Mouse (Mus musculus) natural killer cell, adult 2 months (primary cell): ENCODE results near the gene Fxyd2.

Experiments used
- DNase-seq, 2 experiments: peaks; one replicate each; pipeline ENCODE4 v3.0.0; 2022; ENCODE audit warnings: low spot score in 2 of 2

The Fxyd2 gene

DNA sequence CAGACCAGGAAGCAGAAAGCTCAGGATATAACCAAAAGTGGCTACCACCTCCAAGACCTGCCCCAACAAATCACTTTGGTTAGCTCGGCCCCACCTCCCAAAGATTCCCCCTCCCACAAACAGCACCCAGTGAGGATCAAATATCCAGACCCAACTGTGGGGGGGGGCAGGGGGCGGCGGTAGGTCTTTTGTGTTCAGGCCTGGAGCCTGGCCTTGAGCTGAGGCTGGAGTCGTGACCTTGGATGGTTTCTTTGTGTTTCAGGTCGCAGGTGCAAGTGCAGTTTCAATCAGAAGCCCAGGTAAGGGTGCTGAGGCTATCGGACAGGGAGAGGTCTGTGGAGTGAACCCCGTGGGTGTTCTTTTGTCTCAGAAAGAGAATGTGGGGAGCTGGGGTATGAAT is 8.2 kb upstream of the Fxyd2 start:
- no peak for DNase-seq

DNA sequence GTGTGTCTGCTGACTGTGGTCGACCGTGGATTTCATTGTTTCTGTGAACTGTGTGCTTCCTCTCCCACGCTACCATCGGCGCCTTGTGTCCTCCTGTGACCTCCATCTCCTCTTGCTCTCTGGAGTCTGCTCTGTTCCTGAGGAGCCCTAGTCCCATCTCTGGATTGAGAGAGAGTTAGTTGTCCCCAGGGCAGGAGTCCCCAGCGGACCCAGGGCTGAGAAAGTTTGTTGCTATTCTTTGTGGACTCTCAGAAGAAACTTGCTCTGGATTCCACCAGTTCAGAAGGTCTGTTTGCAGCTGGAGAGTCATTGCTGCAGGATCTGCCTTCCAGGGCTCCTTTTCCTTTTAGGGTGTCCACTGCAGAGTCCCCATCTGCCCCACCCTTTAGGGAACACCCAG is 4.3 kb upstream of the Fxyd2 start:
- no peak for DNase-seq

DNA sequence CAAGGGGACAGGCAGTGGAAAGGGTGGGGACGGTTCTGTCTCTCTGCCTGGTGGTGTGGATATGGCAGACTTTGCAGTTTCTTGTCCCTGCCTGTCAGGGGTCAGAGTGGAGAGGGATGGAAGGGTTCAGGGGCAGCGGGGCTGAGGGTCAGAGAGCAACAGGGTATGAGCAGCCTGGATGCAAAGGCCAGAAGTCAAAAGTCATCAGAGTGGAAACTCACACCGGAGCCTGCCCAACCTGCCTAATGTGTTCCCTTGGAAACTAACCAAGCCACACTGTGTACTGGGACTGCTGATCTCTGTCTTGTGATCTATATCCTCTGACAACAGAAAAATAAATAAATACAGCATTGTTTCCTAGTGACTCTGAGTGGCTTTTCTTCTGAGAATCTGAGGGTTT is 3.7 kb upstream of the Fxyd2 start:
- DNase-seq: no peak

DNA sequence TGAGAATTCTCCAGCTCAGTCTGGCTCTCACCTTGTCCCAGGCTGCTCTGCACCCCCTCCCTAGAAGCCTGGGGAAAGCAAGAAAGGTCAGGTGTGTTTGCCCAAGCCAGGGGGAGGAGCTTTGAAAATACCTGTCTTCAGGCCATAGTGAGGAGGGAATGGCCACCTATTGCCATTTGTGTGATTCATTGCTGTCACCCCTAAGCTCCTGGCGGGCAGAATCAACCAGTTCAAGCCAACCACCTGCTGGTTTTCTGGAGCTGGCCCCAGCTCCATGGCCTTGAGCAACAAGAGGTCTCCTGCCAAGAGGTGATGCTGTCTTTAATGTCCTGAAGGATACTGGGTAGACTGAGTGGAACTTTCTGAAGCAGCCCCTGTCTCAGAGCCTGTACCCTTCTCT is 1.1 kb upstream of the Fxyd2 start:
- no peak for DNase-seq

DNA sequence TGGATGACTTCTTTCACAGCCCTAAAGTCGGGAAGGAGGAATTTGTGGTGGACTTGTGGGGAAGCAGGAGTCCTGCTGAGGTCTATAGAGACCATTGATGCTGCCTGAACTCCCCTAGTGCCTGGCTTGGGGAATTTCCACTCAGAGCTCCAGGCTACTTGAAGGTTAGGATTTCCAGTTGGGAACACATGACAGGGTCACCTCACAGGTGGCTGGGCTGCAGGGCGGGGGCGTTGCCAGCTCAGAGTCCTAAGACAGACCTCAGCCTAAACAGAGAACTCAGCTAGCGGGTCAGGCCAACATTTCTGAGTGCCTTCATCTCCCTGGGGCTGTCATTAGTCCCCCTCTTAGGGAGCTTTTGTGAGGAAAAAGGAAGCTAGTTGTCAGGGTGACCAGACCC is 2.4 kb downstream of the Fxyd2 start:
- DNase-seq: no peak

DNA sequence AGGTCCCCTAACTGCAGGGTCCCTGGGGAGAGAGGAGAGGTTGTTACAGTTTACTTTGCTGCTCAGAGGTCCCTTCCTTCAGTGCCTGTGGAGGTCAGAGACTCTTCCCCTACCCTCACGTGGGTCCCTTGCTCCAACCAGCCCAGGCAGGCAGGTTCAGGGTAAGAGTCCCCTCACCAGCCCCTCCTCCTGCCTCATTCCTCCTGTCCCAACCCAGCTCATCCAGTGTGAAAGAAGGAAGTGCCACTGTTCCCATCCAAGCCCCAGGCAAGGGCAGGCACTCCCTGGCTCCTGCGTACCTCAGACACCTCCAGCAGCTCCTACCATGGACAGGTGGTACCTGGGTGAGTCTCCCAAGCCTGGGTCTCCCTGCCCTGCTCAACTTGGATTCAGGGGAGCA is 3.5 kb downstream of the Fxyd2 start:
- no peak for DNase-seq

DNA sequence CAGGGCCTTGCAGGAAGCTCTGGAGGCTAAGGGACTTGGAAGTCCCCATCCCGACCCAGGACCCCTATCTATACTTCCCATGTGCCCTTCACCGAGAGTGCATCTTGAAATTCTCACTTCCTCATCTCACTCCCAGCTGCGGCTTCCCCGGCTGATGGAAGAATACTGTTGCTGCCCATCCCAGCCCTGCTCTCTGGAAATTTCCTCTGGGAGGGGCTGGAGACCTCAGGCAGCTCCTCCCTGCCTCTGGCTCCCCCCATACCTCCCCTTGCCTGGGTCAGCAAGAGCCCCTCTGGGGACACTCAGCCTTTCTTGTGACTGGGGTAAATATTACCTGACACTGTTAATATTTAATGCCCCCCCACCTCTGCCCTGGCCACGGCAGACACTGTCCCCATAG is 6.2 kb downstream of the Fxyd2 start:
- no peak for DNase-seq

DNA sequence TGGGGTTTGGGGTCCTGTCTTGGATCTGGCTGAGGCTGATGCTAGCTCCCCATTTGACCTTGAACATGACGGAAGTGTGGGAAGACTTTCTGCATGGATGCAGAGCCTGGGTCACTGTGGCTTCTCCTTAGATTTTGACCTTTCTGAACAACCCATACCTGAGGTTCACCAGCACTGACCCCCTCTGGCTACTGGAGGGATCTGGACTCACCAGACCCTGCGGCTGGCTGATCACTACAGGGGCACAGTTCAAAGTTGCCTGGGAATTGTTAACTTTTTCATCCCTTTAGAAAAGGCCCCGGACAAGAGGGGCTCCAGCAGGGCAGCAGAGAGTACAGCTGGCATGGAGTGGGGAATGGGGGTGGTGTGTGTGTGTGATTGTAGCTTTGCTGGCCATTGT is 7.3 kb downstream of the Fxyd2 start:
- DNase-seq: no peak

DNA sequence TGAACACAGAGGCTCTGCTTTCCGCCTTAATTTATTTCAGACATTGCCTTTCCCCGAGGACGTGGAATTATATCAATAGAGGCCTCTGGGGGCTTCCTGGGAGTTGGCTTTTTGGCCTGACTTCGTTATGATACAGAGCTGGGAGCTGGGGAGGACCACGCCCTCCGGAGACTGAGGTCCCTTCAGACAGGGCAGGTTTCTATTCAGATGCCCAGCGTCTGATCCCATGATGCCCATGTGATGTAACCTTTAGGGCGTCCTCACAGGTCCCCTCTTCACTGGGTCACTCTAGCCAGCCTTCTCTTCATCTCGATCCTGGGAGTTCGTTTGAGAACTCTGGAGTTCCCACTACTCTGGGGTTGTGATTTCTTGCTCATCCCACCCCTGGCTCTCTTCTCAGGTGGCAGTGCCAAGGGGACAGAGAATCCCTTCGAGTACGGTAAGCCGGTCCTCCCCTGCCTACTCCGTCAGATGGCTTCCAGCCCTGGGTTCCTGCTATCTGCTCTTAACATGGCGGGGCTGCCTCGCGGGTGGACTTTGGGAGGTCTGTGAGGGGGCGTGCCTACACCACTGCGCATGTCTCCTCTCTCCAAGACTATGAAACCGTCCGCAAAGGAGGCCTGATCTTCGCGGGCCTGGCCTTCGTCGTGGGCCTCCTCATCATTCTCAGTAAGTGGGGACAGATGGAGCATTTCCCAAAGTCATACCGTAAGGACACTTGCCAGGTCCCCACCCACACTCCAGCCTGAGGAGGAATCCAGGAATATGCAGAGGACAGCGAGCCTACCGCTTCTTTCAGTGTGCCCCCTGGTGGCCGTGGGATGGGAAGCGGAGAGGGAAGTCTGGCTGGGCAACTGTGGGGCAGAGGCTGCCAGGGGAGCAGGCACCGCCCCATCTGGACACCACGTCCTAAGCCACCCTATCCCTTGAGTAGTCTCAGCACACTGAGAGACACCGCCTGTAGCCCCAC is 8.5 kb downstream of the Fxyd2 start:
- peak; percentile 34 to 45 for DNase-seq

DNA sequence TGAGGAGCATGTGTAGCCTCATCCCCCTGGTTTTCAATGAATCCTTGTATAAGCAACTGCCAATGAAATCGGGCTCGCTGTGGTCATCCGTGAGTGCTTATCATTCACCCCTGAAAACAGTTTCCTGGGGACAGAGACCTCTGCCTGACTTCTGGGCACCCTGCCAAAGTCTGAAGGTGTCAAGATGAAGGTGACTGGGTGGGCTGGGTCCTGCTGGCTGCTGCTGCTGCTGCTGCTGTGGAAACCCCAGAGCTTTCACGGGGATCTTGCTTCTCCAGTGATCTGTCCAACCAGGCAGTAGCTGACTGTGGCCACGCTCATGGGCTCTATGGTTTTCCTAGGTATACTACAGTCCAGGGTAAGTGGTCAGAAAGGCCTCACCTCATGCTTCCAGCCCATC is 10.7 kb downstream of the Fxyd2 start:
- no peak for DNase-seq

DNA sequence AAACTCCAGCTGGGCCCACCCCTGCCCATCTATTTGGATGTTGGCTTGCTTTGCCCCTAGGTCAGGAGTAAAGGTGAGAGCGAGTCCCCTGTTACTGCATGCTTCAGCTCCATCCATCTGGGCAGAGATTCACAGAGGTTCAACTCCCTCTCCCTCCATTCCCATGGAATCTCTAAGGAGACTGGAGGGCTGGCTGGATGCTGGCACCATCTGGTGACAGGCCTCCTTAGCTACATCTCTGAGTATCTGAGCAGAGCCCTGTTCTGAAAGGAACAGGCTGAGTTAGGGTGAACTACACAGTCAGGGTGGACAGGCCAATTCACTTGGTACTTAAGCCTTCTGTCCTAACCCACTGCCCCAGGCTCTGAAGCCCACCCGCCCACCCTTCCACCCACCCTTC is 11.1 kb downstream of the Fxyd2 start:
- no peak for DNase-seq

DNA sequence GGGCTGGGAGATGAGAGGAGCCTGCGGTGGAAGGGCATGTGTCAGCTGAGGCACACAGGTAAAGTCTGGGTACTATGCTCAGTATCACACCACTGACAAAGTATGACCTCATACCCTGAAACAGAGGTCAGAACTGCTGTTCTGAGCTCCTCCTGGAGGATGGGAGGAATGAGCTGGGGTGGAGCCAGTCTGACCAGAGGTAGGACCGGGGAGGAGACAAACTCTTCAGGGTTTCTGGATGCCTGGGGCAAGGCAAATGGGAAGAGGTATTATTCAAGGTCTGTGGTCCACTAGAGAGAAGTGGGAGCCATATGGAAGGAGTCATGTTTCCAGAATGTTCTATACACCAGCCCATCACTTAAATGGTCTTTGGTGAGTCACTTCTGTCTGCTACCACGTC is 11.6 kb downstream of the Fxyd2 start:
- no peak for DNase-seq

DNA sequence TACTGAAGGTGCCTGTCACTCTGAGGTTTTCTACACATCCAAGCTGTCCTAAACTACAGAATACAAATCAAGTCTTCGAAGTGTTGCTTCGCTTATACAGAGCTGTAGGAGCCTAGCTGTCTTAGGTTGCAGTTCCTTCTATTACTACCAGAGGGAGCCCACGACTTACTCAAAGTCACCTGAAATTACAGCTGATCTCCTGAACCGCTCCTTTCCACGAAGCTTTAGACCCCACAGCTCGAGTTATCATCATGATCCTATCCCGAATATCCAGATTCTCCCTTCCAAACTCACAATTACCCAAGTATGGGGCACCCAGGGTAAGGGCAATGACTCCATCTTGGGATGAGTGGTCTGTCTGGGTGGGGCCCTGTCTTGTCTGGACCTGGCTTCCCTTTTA is 12.3 kb downstream of the Fxyd2 start:
- DNase-seq: peak; percentile 29 to 30

DNA sequence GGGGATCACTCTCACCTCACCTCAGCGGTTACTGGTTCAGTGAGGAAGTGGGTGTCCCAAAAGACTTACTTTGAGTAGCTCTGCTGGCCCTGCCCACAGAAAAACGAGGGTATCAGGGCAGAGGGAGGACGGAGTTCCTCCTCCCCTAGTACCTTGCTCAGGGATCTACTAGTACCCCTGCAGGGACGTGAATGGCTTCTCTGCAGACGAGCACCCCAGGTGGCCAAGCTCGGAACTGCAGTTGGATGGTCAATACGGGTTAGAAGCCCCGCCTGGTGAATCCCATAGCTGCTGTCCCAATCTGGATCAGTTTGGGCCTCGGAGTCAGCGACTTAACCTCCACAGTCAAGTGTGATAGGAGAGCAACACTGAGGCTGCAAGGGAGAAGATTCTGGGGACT is 12.8 kb downstream of the Fxyd2 start:
- peak; percentile 78 to 88 for DNase-seq

DNA sequence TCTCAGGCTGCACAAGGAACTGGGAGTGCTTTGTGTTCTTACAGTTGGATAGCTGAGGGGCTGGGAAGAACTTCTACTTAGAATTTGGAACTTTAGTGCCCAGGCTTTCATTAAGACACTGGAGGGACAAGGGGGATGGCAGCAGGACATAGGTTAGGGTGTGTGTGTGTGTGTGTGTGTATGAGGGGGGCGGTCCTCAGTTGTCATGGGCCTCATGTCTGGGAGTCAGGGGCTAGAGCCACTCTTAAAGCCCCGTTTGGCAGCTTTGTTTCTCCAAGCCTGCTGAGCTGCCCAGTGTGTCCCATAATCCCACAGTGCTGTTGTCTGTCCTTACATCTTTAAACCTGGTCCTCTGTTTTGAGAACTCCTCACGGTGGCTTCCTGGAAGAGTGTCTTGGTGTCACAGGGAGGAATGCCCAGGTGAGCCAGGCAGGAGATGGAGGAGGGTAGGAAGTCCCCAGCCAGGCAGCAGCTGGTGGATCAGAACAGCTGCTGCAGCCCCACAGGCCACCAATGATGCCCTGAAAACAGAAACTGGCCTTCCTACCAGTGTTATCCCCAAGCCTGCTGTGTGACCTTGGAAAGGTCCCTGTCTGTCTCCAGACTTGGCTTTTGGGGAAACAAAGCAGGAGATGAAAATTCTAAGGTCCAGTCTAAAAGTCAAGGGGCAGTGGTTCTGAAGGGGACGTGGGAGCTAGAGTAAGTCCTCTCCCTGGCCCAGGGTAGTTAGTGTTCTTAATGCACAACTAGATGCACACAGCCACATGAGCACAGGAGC is 13.4 kb downstream of the Fxyd2 start:
- no peak for DNase-seq

DNA sequence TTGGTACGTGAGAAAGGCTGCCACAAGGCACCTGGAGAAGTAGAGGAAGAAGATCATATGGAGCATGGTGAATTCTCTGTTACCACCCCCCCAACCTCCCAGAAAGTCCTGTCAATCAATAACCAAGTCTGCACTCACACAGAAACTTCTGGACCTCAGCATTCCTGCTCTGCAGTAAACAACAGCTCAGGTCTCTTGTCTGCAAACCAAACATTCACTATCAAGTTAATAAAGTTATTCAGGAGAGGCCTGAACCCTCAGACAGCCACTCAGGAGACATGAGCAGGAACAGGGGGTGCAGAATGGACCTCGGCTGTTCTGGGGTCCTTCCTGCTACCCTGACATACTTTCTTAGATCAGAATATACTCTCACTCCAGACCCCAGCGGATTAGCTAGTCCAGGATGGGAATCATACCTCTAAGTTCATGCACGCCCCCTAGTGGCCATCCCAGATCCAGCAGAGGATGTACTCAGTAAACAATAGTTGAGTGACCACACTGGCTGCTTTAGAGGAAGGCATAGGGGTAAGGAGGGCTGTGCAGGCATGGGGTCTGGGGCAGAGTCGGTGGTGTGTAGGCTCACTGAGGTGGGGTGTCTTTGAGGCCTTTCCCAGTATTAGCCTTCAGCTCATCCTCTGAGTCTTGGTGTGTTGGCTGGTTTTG is 14.1 kb downstream of the Fxyd2 start:
- DNase-seq: peak in 1 of 2 experiments; percentile 28

DNA sequence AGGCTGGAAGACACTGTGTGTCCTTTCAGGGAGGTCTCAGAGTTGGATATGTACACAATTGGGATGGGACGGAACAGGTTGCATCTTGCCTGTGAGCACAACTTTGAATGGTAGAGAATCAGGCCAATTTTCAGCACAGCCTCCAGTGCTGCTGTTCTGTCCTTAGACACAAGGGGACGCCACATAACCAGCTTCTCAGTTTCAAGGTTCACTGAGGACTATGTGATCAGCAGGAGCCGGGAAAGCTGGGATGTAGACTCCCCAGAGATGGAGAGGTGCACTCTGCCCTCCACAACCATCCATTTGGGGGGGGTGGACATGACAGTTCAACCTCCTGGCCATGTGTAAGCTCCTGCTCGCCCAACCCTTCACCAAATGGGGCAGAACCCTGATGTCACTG is 16.4 kb downstream of the Fxyd2 start:
- DNase-seq: peak; percentile 13 to 41

DNA sequence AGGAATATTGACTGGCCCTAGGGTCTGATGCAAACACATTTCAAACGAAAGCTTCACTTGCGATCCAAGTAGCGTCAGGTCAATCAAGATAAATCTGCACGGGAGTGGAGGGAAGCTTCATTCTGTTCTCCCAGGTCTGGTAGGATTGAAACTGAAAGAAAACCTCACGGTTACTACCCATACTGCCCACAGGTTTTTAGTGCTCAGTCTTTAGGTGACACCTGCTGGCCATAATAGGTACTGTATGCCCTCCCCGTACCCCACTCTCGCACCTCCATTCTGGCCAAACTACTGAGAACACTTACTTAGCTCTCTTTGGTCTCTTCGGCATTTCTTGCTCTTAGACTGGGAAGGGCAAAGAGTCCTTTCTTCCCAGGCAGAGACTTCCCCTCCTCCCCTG is 17.8 kb downstream of the Fxyd2 start:
- peak; percentile 61 to 75 for DNase-seq

DNA sequence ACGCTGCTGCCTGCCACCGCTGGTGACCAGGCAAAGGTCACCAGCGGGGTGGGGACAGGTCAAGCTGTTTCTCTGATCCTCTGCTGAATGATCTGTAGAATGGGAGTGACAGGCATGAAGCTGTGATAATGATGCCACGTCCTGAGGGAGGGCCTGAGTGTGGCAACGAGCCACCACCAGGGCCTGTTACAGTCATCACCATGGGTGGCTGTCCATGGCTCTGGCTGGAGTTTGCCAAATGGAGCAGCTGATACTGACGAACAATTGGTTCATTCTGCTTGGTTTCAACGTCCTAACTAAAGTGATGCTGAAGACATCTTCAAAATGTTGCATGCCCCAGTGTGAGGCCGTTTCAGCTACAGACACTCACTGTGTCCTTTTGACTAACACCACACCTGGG is 18.8 kb downstream of the Fxyd2 start:
- no peak for DNase-seq

DNA sequence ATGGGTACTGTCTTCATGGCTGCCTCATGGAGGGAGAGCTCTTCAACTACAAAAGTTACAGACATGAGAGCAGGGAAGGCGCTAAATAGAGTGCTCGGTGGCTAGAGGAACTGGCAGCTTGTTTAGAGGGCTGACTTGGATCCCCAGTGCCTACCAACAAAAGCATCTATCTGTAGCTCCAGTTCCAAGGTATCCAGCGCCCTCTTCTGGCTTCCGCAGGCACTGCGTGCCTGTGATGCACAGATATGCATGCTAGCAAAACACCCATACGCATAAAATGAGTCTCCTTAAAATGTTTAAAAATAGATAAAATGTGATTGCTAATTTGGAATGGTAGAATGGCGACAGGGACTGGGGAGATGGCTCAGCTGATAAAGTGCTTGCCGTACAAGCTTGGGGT is 21.7 kb downstream of the Fxyd2 start:
- DNase-seq: peak in 1 of 2 experiments; percentile 23

DNA sequence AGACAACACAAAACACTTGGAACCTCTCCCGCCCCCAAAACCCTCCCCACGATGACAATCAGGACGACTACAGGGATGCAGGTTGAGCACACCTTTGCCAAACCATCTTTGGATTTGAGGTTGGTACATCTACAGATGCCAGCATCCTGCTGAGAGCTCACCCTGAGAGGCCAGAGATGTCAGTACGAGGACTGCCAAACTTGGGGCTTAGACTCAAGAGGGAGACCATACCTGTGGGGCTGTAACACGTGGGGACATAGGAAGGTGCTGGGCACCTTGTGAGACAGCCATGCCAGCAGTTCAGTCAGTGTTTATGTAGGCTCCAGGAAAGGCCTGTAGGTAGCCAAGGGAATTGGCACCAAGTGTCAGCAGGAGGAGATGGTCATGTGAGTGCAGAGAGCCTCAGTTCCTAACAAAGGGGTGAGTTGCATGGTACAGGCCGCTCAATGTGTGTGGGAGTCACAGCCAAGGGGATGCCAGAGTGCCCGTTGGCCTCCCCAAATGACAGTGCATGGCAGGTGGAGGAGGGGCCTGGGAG is 23.4 kb downstream of the Fxyd2 start:
- no peak for DNase-seq

DNA sequence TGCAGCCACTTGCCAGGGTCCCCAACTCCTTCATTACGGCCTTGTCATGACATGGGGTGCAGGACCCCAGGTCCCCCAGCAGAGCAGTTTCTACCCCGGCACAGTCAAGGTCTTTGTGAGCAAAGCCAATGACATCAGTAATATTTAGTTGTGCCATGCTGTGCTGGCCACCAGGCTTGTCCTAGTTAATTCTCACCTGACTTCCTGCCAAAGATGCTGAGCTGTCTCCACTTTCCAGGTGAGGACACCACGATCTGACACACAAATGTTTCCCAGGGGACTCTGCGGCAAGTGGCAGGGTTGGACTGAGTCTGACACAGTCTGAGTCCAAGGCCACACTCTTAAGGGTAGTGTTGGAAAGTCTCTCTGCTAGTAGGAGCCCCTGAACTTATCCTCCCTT is 27.0 kb downstream of the Fxyd2 start, which contains the start of gene Dscaml1:
Gene Dscaml1, plus strand, starts transcription at position 173 of the 400 bp plus-strand sequence.
- DNase-seq: no peak
